Mouse (Mus musculus) gastrocnemius, adult 2 months (tissue): ENCODE results near the gene Coro7. TPM values are rescaled to one million over a fixed set of nuclear protein-coding genes. Genes with fewer than 3 reads are reported as not detected.

ENCODE experiments used
- DNase-seq: peaks from one replicate; pipeline ENCODE4 v3.0.0; 2022
- H3K27ac ChIP-seq: fragments of 200-600 bp; 2 replicates; pipeline ENCODE4 v1.8.1; 2022; ENCODE audit warnings: mild to moderate bottlenecking
- H3K4me3 ChIP-seq: fragments of 200-600 bp; 2 replicates; pipeline ENCODE4 v1.8.1; 2022; ENCODE audit warnings: mild to moderate bottlenecking, moderate library complexity
- CTCF ChIP-seq: fragments of 200-600 bp; IDR thresholded peaks from 2 replicates; pipeline ENCODE4 v1.8.1; 2022; ENCODE audit warnings: antibody characterized with exemption, mild to moderate bottlenecking, moderate library complexity
- intact Hi-C: fragments of 180-260 bp; cut with DNase I; formaldehyde crosslinking; loops from one replicate; pipeline ENCODE4 v1.15.1; 2025
- total RNA-seq, 2 experiments: library from RNA; stranded (reverse); gene quantifications; 2 replicates each; pipeline ENCODE4 v1.2.3; 2021

Gene Coro7
- total RNA-seq, 2 experiments from 2014 or later = 12.1 to 13.6 TPM

DNA sequence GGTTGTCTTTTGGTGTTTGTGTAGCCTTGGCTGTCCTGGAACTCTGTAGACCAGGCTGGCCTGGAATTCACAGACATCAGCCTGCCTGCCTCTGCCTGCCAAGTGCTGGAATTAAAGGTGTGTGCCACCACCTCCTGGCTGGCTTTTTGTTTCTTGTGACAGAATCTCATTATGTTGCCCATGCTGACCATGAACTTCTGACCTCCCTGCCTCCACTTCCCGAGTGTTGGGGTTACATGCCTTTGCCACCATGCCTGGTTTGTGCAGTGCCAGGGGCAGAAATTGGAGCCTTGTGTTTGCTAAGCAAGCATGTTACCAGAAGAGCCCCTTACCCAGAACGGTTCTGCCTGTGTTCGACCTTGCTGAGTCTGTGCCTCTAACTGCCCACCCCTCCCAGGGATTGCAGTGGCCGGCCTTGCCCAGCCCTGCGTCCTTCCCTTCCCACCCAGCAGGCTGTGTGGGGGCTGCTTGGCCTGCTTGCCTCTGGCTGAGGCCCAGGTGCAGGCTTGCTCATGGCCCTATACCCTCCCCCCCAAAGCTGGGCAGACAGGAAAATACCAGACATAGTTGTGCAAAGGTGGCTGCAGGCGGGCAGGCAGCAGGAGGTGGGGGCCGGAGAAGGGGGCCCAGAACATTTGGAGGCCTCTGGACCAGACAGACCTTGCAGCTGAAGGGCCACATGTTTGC, 76.7 kb downstream of the Coro7 start:
- TF ChIP-seq CTCF = no peak
- DNase-seq = no peak

DNA sequence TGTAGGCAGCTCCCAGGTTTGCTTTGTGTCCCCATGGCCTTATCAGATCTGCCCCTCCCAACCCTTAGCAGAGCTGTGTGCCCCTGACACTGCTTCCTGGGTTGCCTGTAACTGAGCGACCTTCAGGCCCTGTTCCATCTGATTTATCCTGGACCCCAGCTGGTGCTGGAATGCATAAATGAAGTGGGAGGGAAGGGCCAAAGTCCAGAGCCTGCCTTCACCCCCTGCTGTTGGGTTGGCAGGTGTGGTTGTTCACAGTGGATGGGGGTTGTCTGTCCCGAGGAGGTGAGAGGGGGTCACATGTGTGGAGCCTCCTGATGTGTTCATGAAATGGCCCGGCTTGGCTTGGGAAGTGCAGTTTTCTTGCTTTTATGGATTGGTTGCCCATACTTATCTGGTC, 77.4 kb downstream of the Coro7 start:
- no peak for TF ChIP-seq CTCF
- Histone ChIP-seq H3K27ac (no peak overlapping the region), H3K4me3 (no peak overlapping the region)
- no peak for DNase-seq
- intact Hi-C loops = no loop called here

More for the DNA sequence above, 76.7 kb downstream of the Coro7 start:
- no peak overlapping the region for H3K4me3 ChIP-seq
- peak overlapping the region; percentile 28 for H3K27ac ChIP-seq
- intact Hi-C loops = no loop called here

- intact Hi-C loops = no loop called here
- TF ChIP-seq CTCF = no peak
- DNase-seq = no peak
- no peak overlapping the region for H3K4me3 ChIP-seq
- no peak overlapping the region for H3K27ac ChIP-seq
Observed at GRCm38 (mm10) chr16:4600701-4601310, 78.8 kb downstream of the Coro7 start.

DNA sequence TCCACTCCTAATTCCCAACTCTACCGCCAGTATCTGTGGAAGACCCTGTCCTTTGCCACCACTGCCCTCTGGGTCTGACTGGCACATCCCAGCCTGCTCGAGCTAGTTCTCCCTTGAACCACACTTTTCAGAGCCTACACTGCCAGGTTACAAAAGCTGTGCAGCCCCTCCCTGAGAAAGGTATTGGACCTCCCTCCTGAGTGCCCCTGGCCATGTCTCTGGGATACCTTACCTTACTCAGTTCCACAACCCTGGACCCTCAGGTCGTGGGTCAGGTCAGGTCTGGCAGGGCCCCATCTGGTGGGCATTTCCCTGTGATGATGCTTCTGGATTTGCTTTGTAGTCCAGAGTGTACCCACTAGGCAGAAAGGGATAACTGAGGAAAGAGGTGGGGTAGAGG, 80.0 kb downstream of the Coro7 start:
- intact Hi-C loops = no loop called here
- Histone ChIP-seq H3K27ac (no peak overlapping the region), H3K4me3 (no peak overlapping the region)
- TF ChIP-seq CTCF = no peak
- DNase-seq = no peak

- TF ChIP-seq CTCF = no peak
- DNase-seq = no peak
- Histone ChIP-seq H3K27ac (peak overlapping the region; percentile 28; the same call in 1 of the 2 replicates), H3K4me3 (no peak overlapping the region)
- intact Hi-C loops = no loop called here
Observed at GRCm38 (mm10) chr16:4598891-4599543, 80.6 kb downstream of the Coro7 start.

- Histone ChIP-seq H3K27ac (peak overlapping the region; percentile 0; the same call in 1 of the 2 replicates), H3K4me3 (no peak overlapping the region)
- no peak for TF ChIP-seq CTCF
- DNase-seq = no peak
- intact Hi-C loops = no loop called here
Observed at GRCm38 (mm10) chr16:4598041-4598440, 81.5 kb downstream of the Coro7 start.

GRCm38 (mm10) chr16:4597296-4597695, 82.3 kb downstream of the Coro7 start:
- Histone ChIP-seq H3K4me3 (peak overlapping the region; percentile 89; the same call in 1 of the 2 replicates), H3K27ac (peak overlapping the region; percentile 35; the same call in 1 of the 2 replicates)
- intact Hi-C loops = no loop called here
- DNase-seq = peak; percentile 32
- no peak for TF ChIP-seq CTCF

GRCm38 (mm10) chr16:4596836-4597235, 82.7 kb downstream of the Coro7 start:
- H3K4me3 ChIP-seq = peak overlapping the region; percentile 89

GRCm38 (mm10) chr16:4596141-4596728, 83.3 kb downstream of the Coro7 start:
- no peak for TF ChIP-seq CTCF
- intact Hi-C loops = no loop called here
- DNase-seq = peak; percentile 40
- Histone ChIP-seq H3K27ac (peak overlapping the region; percentile 87), H3K4me3 (peak overlapping the region; percentile 89)

More at GRCm38 (mm10) chr16:4596836-4597235, 82.7 kb downstream of the Coro7 start:
- peak overlapping the region; percentile 87 for H3K27ac ChIP-seq
- no peak for TF ChIP-seq CTCF
- DNase-seq = no peak
- intact Hi-C loops = no loop called here

- DNase-seq = peak; percentile 65
- H3K4me3 ChIP-seq = peak overlapping the region; percentile 89
- TF ChIP-seq CTCF = no peak
- intact Hi-C loops = no loop called here
- H3K27ac ChIP-seq = peak overlapping the region; percentile 87
Observed at GRCm38 (mm10) chr16:4595527-4595963, 84.0 kb downstream of the Coro7 start.

DNA sequence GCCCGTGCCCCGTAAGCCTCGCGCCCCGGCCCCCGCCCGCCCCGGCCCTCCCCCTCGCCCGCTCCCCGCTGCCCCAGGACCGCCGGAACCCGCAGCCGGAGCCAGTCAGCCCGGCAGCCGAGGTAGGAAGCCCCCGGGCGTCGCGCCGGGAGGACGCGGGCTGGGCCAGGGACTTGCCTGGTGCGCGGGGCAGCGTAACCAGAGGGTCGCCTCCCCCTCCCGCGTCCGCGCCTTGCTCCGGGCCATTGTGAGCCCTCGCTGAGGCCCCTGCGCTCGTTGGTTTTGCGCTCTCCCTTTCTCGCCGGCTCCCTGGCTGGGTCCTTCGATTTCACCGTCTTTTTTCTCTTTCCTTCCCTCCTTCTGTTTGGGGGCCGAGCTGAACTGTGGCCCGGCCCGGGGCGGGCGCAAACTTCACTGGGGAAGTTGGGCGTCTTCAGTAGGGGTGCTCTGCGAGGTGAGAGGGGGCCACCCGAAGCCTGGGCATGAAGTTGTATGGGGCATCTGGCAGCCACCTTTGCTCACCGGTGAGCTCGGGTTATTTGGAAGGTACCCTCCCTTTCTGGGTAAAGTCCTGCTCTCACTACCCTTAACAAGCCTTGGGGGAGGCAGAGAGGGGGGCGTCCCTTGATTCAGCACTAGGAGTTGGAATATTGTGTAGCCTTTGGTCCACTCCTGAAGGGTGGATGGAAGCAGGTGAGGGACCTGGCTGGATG, 84.6 kb downstream of the Coro7 start:
- no peak for TF ChIP-seq CTCF
- intact Hi-C loops = no loop called here
- peak overlapping the region; percentile 89 for H3K4me3 ChIP-seq
- peak overlapping the region; percentile 87 for H3K27ac ChIP-seq
- no peak for DNase-seq
